Mouse (Mus musculus) liver, embryonic 11.5 days (tissue): Measurements from ENCODE around the gene Flywch1. TPM values are rescaled to one million over a fixed set of nuclear protein-coding genes. Genes with fewer than 3 reads are reported as not detected.
A peak's percentile ranks its signal among the peaks of the same experiment; 100 is the strongest.

Source experiments
- ATAC-seq: fragments of 200-750 bp; cut with Nextera tagmentation; replicated peaks from 2 replicates; pipeline ENCODE4 v1.8.0; 2017; ENCODE audit warnings: moderate number of reproducible peaks, mild to moderate bottlenecking, moderate TSS enrichment, moderate library complexity; ENCODE audit not compliant: low FRiP score
- DNase-seq: peaks from one replicate; pipeline ENCODE4 v3.0.0-alpha.2; 2017; ENCODE audit warnings: low spot score
- H3K27ac ChIP-seq: fragments of 300-500 bp; sonication (generic); 2 replicates; pipeline ENCODE4 v1.5.1; 2014; ENCODE audit warnings: mild to moderate bottlenecking, low read depth, low read length, control low read depth
- H3K27me3 ChIP-seq: fragments of 300-500 bp; sonication (generic); replicated peaks from 2 replicates; pipeline ENCODE4 v1.6.1; 2014; ENCODE audit warnings: low read length, mixed read lengths; ENCODE audit not compliant: control insufficient read depth, insufficient read depth
- H3K36me3 ChIP-seq: fragments of 300-500 bp; sonication (generic); 2 replicates; pipeline ENCODE4 v1.6.1; 2014; ENCODE audit warnings: mild to moderate bottlenecking, low read length, moderate library complexity, mixed read lengths; ENCODE audit not compliant: control insufficient read depth, insufficient read depth
- H3K4me1 ChIP-seq: fragments of 300-500 bp; sonication (generic); replicated peaks from 2 replicates; pipeline ENCODE4 v1.6.1; 2014; ENCODE audit warnings: low read length, mixed read lengths; ENCODE audit not compliant: control insufficient read depth, insufficient read depth
- H3K4me2 ChIP-seq: fragments of 300-500 bp; sonication (generic); 2 replicates; pipeline ENCODE4 v1.6.1; 2014; ENCODE audit warnings: mild to moderate bottlenecking, control low read depth, moderate library complexity
- H3K4me3 ChIP-seq: fragments of 300-500 bp; sonication (generic); 2 replicates; pipeline ENCODE4 v1.5.1; 2014; ENCODE audit warnings: low read depth, low read length, control low read depth
- H3K9ac ChIP-seq: fragments of 300-500 bp; sonication (generic); 2 replicates; pipeline ENCODE4 v1.6.1; 2014; ENCODE audit warnings: low read depth, low read length, control low read depth
- H3K9me3 ChIP-seq: fragments of 300-500 bp; sonication (generic); 2 replicates; pipeline ENCODE4 v1.6.1; 2016; ENCODE audit warnings: low read length, inconsistent platforms, mixed read lengths; ENCODE audit not compliant: control insufficient read depth
- whole genome bisulfite sequencing: fragments of 180-500 bp; shearing (Covaris S2); extraction: QIAGEN DNeasy Blood & Tissue Kit; methylation state at CpG from one replicate; pipeline ENCODE4 v1.1.7; 2014; 5-methylcytosine and 5-hydroxymethylcytosine counted together
- polyA plus RNA-seq: library from polyadenylated mRNA; unstranded; fragments of >200 nt; fragmentation: Nextera tagmentation; extraction: Ambion mirVana; gene quantifications from 2 replicates; pipeline ENCODE4 v1.2.1, GENCODE M21; 2014

Flywch1 gene
- polyA plus RNA-seq, 1 experiment from 2014 or later = 39.1 TPM

DNA sequence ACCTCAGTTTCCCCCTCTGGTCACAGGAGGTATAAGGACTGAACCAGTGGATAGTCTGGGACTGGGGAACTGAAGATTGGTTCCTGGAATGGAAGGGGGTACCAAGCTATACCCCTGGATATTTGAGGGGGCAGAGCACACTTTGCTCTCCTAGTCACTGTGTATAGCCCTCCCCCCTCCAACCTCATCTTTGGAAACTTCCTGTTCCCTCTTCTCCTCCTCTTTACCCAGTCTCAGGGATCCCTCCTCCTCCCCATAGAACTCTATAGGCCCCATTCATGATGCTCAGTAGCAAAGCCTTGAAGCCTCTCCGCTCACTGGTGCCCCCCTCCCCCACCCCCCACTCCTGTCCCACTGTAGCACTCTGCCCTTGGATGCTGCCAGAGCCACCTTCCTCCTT lies 51.9 kb downstream of the Flywch1 start:
- Histone ChIP-seq H3K4me2 (no peak overlapping the region), H3K27me3 (no peaks in the 10 kb centered on the region), H3K4me1 (no peaks in the 10 kb centered on the region), H3K4me3 (no peak overlapping the region), H3K9me3 (no peaks in the 10 kb centered on the region), H3K27ac (no peak overlapping the region), H3K9ac (no peak overlapping the region), H3K36me3 (no peaks in the 10 kb centered on the region)
- ATAC-seq = 0 out of 2 replicates have a peak, but pooled peaks have one; percentile 11
- DNase-seq = no peak
- 25% methylated on average over 1 of the region's 1 CpGs for WGBS

DNA sequence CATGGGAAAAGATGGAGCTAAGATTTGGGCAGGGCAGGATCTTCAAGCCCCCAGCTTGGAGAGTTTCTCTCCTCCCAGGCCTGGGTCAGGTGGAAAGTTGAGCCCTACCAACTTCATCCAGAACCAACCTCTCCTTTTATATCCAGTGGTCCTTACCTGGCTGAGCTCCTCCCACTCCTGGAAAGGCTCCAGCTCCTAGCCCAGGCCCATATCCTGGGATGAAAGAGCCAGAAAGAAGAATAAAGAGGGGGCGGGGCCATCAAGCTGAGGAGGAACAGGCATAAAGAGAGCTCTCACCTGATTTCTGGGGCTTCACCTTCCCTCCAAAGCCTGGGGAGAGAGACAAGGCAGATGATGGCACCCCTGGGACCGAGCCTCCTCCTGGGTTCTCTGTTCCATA lies 54.4 kb downstream of the Flywch1 start:
- no peaks in the 10 kb centered on the region for H3K4me1 ChIP-seq
- ATAC-seq (no peak), DNase-seq (no peak)
- no peak overlapping the region for H3K9ac ChIP-seq
- H3K4me3 ChIP-seq = no peak overlapping the region
- H3K4me2 ChIP-seq = no peak overlapping the region
- no peaks in the 10 kb centered on the region for H3K9me3 ChIP-seq
- 51% methylated on average over 2 of the region's 2 CpGs for WGBS
- no peaks in the 10 kb centered on the region for H3K36me3 ChIP-seq
- no peaks in the 10 kb centered on the region for H3K27me3 ChIP-seq
- no peak overlapping the region for H3K27ac ChIP-seq

DNA sequence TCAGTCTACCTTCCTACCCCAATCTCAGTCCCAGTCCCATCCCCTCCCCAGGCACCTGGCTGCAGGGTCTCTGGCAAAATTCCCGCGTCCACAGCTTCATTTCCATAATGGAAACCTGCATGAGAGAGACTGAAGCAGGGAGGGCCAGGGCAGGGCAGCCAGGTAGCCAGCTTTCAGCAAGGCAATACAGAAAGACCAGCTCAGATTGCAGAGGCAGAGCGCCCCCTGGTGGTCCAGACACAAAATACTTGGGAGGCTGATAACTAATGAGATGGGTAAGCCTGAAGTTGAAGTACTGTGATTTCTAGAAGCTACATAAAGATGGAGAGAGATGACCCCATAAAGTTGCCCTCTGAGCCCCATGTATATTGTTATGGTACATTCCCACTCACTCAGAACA lies 65.2 kb downstream of the Flywch1 start:
- no peak overlapping the region for H3K4me2 ChIP-seq
- H3K9me3 ChIP-seq = no peaks in the 10 kb centered on the region
- ATAC-seq (peak; percentile 60; the same call in 1 of the 2 replicates), DNase-seq (peak; percentile 71)
- no peaks in the 10 kb centered on the region for H3K4me1 ChIP-seq
- no peaks in the 10 kb centered on the region for H3K36me3 ChIP-seq
- 0% methylated on average over 3 of the region's 3 CpGs for WGBS
- H3K4me3 ChIP-seq = no peak overlapping the region
- no peak overlapping the region for H3K27ac ChIP-seq
- no peak overlapping the region for H3K9ac ChIP-seq
- peaks cover 4% of the 10 kb centered on the region for H3K27me3 ChIP-seq

DNA sequence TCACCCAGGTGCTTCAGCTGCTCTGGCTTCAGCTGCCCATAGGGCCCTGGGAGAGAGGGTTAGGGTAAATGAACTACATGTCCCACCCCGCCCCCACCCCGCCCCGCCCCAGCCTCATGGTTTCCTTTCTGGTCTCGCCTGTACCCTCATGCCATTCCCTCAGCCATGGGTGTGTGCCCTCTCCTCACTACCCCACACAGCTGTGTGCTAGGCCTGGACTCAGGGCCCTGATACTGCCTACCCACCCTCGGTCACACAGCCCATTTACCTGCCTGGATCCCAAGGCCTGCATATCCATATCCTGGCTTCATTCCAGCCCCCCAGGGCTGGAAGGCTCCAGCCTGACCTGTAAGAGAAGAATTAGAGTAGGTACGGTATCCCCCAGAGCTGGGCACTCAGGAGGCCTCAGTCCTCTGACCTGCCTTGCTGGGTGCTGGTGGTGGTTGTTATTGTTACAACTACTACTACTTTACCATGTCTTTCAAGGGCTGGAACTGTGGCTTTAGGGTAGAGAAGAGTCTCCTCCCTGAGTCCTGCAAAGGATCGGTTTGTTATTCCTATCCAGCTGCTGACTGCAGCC lies 65.8 kb downstream of the Flywch1 start:
- Histone ChIP-seq H3K27me3 (peaks cover 10% of the 10 kb centered on the region), H3K27ac (no peak overlapping the region), H3K9me3 (no peaks in the 10 kb centered on the region), H3K9ac (no peak overlapping the region), H3K4me3 (no peak overlapping the region), H3K4me2 (no peak overlapping the region), H3K36me3 (no peaks in the 10 kb centered on the region), H3K4me1 (no peaks in the 10 kb centered on the region)
- WGBS = 70% methylated on average over 7 of the region's 7 CpGs
- no peak for ATAC-seq
- no peak for DNase-seq

DNA sequence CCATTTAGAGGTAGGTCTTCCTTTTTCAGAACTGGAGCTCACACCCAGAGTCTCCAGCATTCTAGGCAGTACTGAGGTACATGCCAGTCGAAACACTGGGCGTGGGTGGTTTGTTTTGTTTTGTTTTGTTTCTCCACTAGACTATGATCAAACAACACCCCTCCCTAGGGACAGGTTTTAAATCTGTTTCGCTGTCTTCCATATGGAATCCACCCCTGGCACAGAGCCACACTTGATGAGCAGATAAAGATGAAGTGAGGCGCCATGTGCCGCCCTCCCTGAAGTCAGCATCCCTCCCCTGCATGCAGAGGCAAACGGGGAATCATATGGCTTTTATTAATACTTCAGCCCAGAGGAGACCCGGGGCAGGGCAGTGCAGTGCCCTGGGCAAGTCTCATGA lies 66.7 kb downstream of the Flywch1 start:
- no peak overlapping the region for H3K4me3 ChIP-seq
- H3K4me1 ChIP-seq = no peaks in the 10 kb centered on the region
- H3K27me3 ChIP-seq = peaks cover 17% of the 10 kb centered on the region
- H3K9me3 ChIP-seq = no peaks in the 10 kb centered on the region
- DNase-seq (no peak), ATAC-seq (no peak)
- H3K27ac ChIP-seq = no peak overlapping the region
- H3K9ac ChIP-seq = no peak overlapping the region
- 62% methylated on average over 7 of the region's 7 CpGs for WGBS
- H3K4me2 ChIP-seq = no peak overlapping the region
- no peaks in the 10 kb centered on the region for H3K36me3 ChIP-seq

DNA sequence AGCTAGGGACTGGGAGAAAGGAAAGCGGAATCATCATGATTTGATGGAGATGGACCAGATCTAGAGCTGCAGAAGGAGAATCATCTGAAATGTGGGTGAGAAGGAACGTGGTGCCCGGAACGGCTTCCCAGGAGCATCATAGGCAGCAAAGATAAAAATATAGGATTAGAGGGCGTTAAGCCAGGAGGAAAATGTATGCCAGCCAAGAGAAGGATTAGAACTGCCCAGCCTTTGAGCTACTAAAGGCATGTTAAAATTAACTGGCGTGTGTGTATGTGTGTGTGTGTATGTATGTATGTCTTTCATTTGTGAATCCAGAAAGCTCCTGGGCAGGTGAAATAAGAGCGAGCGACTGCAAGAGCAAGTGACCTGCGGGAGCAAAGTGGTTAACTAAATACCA lies 68.1 kb downstream of the Flywch1 start:
- 0 out of 2 replicates have a peak, but pooled peaks cover 3% of the 10 kb centered on the region for H3K4me1 ChIP-seq
- peaks cover 32% of the 10 kb centered on the region for H3K27me3 ChIP-seq
- no peak overlapping the region for H3K9ac ChIP-seq
- no peaks in the 10 kb centered on the region for H3K36me3 ChIP-seq
- no peak overlapping the region for H3K4me2 ChIP-seq
- DNase-seq = no peak
- H3K9me3 ChIP-seq = no peaks in the 10 kb centered on the region
- no peak for ATAC-seq
- H3K4me3 ChIP-seq = no peak overlapping the region
- WGBS = 80% methylated on average over 9 of the region's 9 CpGs
- no peak overlapping the region for H3K27ac ChIP-seq

Other genes with a start within 250 kb of the Flywch1 start
- 14.3 and 14.8 TPM in 2 replicates for gene Zfp213, start 207.4 kb downstream of the Flywch1 start, polyA plus RNA-seq
- 5.6 and 6.3 TPM in 2 replicates for gene Zfp13, start 172.1 kb downstream of the Flywch1 start, polyA plus RNA-seq
- 0.12 and 0.25 TPM in 2 replicates for gene Zscan10, start 170.7 kb downstream of the Flywch1 start, polyA plus RNA-seq
- gene Mmp25, start 126.3 kb downstream of the Flywch1 start, polyA plus RNA-seq = 0.27 TPM in 1 of 2 replicates, not detected in the other
- 0.37 TPM in 1 of 2 replicates, not detected in the other for gene Bicdl2, start 111.1 kb downstream of the Flywch1 start, polyA plus RNA-seq
- 36.5 and 36.6 TPM in 2 replicates for gene Hcfc1r1, start 98.0 kb downstream of the Flywch1 start, polyA plus RNA-seq
- gene Thoc6, start 97.7 kb downstream of the Flywch1 start, polyA plus RNA-seq = 48.9 and 50.7 TPM in 2 replicates
- 7.9 and 9.5 TPM in 2 replicates for gene Tnfrsf12a, start 94.1 kb downstream of the Flywch1 start, polyA plus RNA-seq
- gene Cldn6, start 92.4 kb downstream of the Flywch1 start, polyA plus RNA-seq = 9.9 and 11.4 TPM in 2 replicates
- 0.49 and 0.56 TPM in 2 replicates for gene Cldn9, start 87.6 kb downstream of the Flywch1 start, polyA plus RNA-seq
- 0.11 TPM in 1 of 2 replicates, not detected in the other for gene 1520401A03Rik, start 48.8 kb downstream of the Flywch1 start, polyA plus RNA-seq
- 51.5 and 60.2 TPM in 2 replicates for gene Pkmyt1, start 45.3 kb downstream of the Flywch1 start, polyA plus RNA-seq
- gene Paqr4, start 30.7 kb downstream of the Flywch1 start, polyA plus RNA-seq = 10.4 and 11.4 TPM in 2 replicates
- gene Kremen2, start 25.8 kb downstream of the Flywch1 start, polyA plus RNA-seq = 0.60 and 0.73 TPM in 2 replicates
- gene Flywch2, start 14.5 kb upstream of the Flywch1 start, polyA plus RNA-seq = 9.4 and 10.6 TPM in 2 replicates
- 355 and 398 TPM in 2 replicates for gene Srrm2, start 18.9 kb upstream of the Flywch1 start, polyA plus RNA-seq
- 744 and 795 TPM in 2 replicates for gene Elob, start 57.5 kb upstream of the Flywch1 start, polyA plus RNA-seq
- not detected in 2 replicates for gene Prss33, start 64.5 kb upstream of the Flywch1 start, polyA plus RNA-seq
- gene Prss32, start 72.3 kb upstream of the Flywch1 start, polyA plus RNA-seq = not detected in 2 replicates
- 0.84 and 1.2 TPM in 2 replicates for gene Prss41, start 72.6 kb upstream of the Flywch1 start, polyA plus RNA-seq
- gene Prss21, start 96.5 kb upstream of the Flywch1 start, polyA plus RNA-seq = not detected in 2 replicates
- gene Dcpp1, start 109.3 kb upstream of the Flywch1 start, polyA plus RNA-seq = not detected in 2 replicates
- gene Dcpp2, start 109.3 kb upstream of the Flywch1 start, polyA plus RNA-seq = not detected in 2 replicates
- gene Dcpp3, start 145.9 kb upstream of the Flywch1 start, polyA plus RNA-seq = not detected in 2 replicates
- not detected in 2 replicates for gene Sbp, start 170.1 kb upstream of the Flywch1 start, polyA plus RNA-seq
- gene Sbpl, start 183.7 kb upstream of the Flywch1 start, polyA plus RNA-seq = not detected in 2 replicates
- gene Prss30, start 209.0 kb upstream of the Flywch1 start, polyA plus RNA-seq = not detected in 2 replicates
- 0.21 TPM in 1 of 2 replicates, not detected in the other for gene Prss22, start 226.5 kb upstream of the Flywch1 start, polyA plus RNA-seq